ENCODE assay signal across 9 mouse cellular contexts in the genomic region with DNA sequence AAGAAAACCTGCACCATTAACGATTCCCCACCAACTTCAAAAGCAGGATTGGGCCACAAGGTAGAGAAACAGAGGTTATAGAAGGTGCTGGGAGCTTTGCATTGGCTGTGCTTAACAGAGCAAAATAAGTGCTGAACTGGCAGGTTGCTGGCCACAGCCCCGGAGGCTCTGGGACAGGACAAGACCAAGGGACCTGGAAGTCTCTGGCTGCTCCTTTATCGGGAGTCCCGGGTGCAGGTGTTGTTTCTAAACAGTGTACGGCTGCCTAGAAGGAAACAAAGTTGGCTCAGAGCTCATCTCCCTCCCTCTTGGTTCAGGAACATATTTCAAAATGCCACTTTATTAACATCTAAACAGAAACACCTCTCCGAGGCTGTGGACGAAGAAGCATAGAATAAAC.
A peak's percentile ranks its signal among the peaks of the same experiment; 100 is the strongest.
DNase-seq lines count a peak whose midpoint lies in the region; ATAC-seq lines count a peak whose summit lies in the region.
"Had no signal": no experiment of that assay in that cellular context is flagged by ENCODE, and none has a peak within 500 bp of the region (broad histone marks: within the 10 kb centered on the region; RNA-seq: fewer than 3 reads in every experiment).

No protein-coding gene starts in this region.

- no peak overlapping the region for H3K27ac ChIP-seq in lung, embryonic 16.5 days (ENCODE audit: low read length)
- H3K27ac ChIP-seq in midbrain, embryonic 10.5 days (replicated peaks): peak overlapping the region; percentile 42; the same call in 1 of the 2 replicates

- DNase-seq in cerebellum, postnatal 14 days: peak; percentile 40 to 51
- no peak for DNase-seq in cerebellum, adult 9-11 months
- DNase-seq in lung, postnatal 10 days: no peak
- DNase-seq in midbrain, embryonic 10.5 days (ENCODE audit: low spot score): peak; percentile 25
- no peak for DNase-seq in thymus, postnatal 36 days
- DNase-seq in frontal cortex, postnatal 10 days (ENCODE audit: low spot score in 2 of 2): no peak
- DNase-seq in heart, postnatal 25 days (ENCODE audit: low spot score): no peak

- H3K4me1 ChIP-seq in lung, embryonic 16.5 days (replicated peaks; ENCODE audit: control insufficient read depth, insufficient read depth, low read length): peaks cover 3% of the 10 kb centered on the region; the same call in 1 of the 2 replicates
- peaks cover 15% of the 10 kb centered on the region for H3K4me1 ChIP-seq in midbrain, embryonic 10.5 days

- intact Hi-C loops in heart, postnatal 25 days (cut with DNase I): no loop called here

- peak; percentile 23; the same call in 1 of the 2 replicates for ATAC-seq in lung, embryonic 16.5 days (ENCODE audit: low read depth)
- ATAC-seq: Patski had no signal

- no peaks in the 10 kb centered on the region for H3K9me3 ChIP-seq in lung, embryonic 16.5 days (ENCODE audit: control insufficient read depth, low read length)
- no peaks in the 10 kb centered on the region for H3K9me3 ChIP-seq in midbrain, embryonic 10.5 days (replicated peaks)

- 35% methylated on average over 7 of the region's 7 CpGs for WGBS in lung, embryonic 16.5 days
- WGBS in midbrain, embryonic 10.5 days: 36% methylated on average over 7 of the region's 7 CpGs

- H3K9ac ChIP-seq in lung, embryonic 16.5 days (ENCODE audit: low read length): no peak overlapping the region

- H3K4me2 ChIP-seq in lung, embryonic 16.5 days (ENCODE audit: low read depth, low read length): peak overlapping the region; percentile 26; the same call in 1 of the 2 replicates

- no peaks in the 10 kb centered on the region for H3K36me3 ChIP-seq in lung, embryonic 16.5 days (ENCODE audit: control insufficient read depth, insufficient read depth, low read length)
- no peaks in the 10 kb centered on the region for H3K36me3 ChIP-seq in midbrain, embryonic 10.5 days

- H3K4me3 ChIP-seq in lung, embryonic 16.5 days (ENCODE audit: low read length): no peak overlapping the region
- H3K4me3 ChIP-seq in midbrain, embryonic 10.5 days: peak overlapping the region; percentile 36

- no peaks in the 10 kb centered on the region for H3K27me3 ChIP-seq in lung, embryonic 16.5 days (ENCODE audit: control insufficient read depth, insufficient read depth, low read depth, low read length)
- no peaks in the 10 kb centered on the region; the same call in 1 of the 2 replicates for H3K27me3 ChIP-seq in midbrain, embryonic 10.5 days (ENCODE audit: low read depth, poor library complexity, severe bottlenecking)
- H3K27me3 ChIP-seq: Patski had no signal

Comparison
In these comparisons a context has a peak if more than half of its experiments do, and no peak if none do; other contexts are left out.
1. DNase-seq: peak in cerebellum, postnatal 14 days (2 of 2) and midbrain, embryonic 10.5 days (single experiment); none in cerebellum, adult 9-11 months (single experiment), lung, postnatal 10 days (single experiment), thymus, postnatal 36 days (0 of 2), frontal cortex, postnatal 10 days (0 of 2) and heart, postnatal 25 days (single experiment).